Mouse (Mus musculus) G1E-ER4 (cell line): Measurements from ENCODE around the gene Rnf215. TPM values are rescaled to one million over a fixed set of nuclear protein-coding genes. Genes with fewer than 3 reads are reported as not detected.

Experiments used
- GATA1 ChIP-seq: IDR thresholded peaks from one replicate; pipeline ENCODE4 v1.8.0; 2012; ENCODE audit warnings: low read length, inconsistent platforms
- polyA plus RNA-seq: library from polyadenylated mRNA; stranded (reverse); fragments of >175 nt; gene quantifications from 2 replicates; pipeline ENCODE4 v1.2.3, GENCODE M21; 2012

Gene Rnf215
- polyA plus RNA-seq, 1 experiment = 7.4 TPM

GRCm38 (mm10) chr11:4160758-4161480 is 25.9 kb downstream of the Rnf215 start:
- TF ChIP-seq GATA1 = no peak

GRCm38 (mm10) chr11:4164701-4165100 is 29.7 kb downstream of the Rnf215 start:
- no peak for TF ChIP-seq GATA1

- no peak for TF ChIP-seq GATA1
These were observed 31.6 kb downstream of the Rnf215 start for GRCm38 (mm10) chr11:4166467-4167090.

GRCm38 (mm10) chr11:4174586-4174985 is 39.6 kb downstream of the Rnf215 start:
- TF ChIP-seq GATA1 = no peak

GRCm38 (mm10) chr11:4177716-4178115 is 42.7 kb downstream of the Rnf215 start:
- no peak for TF ChIP-seq GATA1

GRCm38 (mm10) chr11:4182061-4182460 is 47.1 kb downstream of the Rnf215 start:
- TF ChIP-seq GATA1 = no peak

- no peak for TF ChIP-seq GATA1
These were observed 48.5 kb downstream of the Rnf215 start for GRCm38 (mm10) chr11:4183511-4183910.

GRCm38 (mm10) chr11:4184251-4184952 is 49.4 kb downstream of the Rnf215 start:
- no peak for TF ChIP-seq GATA1

GRCm38 (mm10) chr11:4186486-4187317 is 51.7 kb downstream of the Rnf215 start, which contains the start of gene Tbc1d10a:
Tbc1d10a (plus strand) TSS chr11:4186789.
- no peak for TF ChIP-seq GATA1

GRCm38 (mm10) chr11:4187318-4187700 is 52.3 kb downstream of the Rnf215 start:
- no peak for TF ChIP-seq GATA1

GRCm38 (mm10) chr11:4189182-4189581 is 54.2 kb downstream of the Rnf215 start:
- TF ChIP-seq GATA1 = no peak

GRCm38 (mm10) chr11:4190677-4191076 is 55.7 kb downstream of the Rnf215 start:
- TF ChIP-seq GATA1 = no peak

Other genes starting within 250 kb of the Rnf215 start
- gene 4921536K21Rik, start 240.1 kb upstream of the Rnf215 start, polyA plus RNA-seq = not detected in 2 replicates
- not detected in 2 replicates for gene Dusp18, start 240.0 kb upstream of the Rnf215 start, polyA plus RNA-seq
- gene Slc35e4, start 220.5 kb upstream of the Rnf215 start, polyA plus RNA-seq = not detected in 2 replicates
- 0.03 and 0.10 TPM in 2 replicates for gene Tcn2, start 203.0 kb upstream of the Rnf215 start, polyA plus RNA-seq
- 25.5 and 78.4 TPM in 2 replicates for gene Pes1, start 171.2 kb upstream of the Rnf215 start, polyA plus RNA-seq
- not detected in 2 replicates for gene 4930556J24Rik, start 158.4 kb upstream of the Rnf215 start, polyA plus RNA-seq
- gene Gal3st1, start 151.6 kb upstream of the Rnf215 start, polyA plus RNA-seq = not detected in 2 replicates
- gene Sec14l4, start 103.7 kb upstream of the Rnf215 start, polyA plus RNA-seq = not detected in 2 replicates
- gene Sec14l3, start 70.4 kb upstream of the Rnf215 start, polyA plus RNA-seq = not detected in 2 replicates
- gene Mtfp1, start 39.8 kb upstream of the Rnf215 start, polyA plus RNA-seq = 18.8 and 27.1 TPM in 2 replicates
- gene Sec14l2, start 11.8 kb upstream of the Rnf215 start, polyA plus RNA-seq = 1.5 and 1.7 TPM in 2 replicates
- gene Ccdc157, start 25.1 kb downstream of the Rnf215 start, polyA plus RNA-seq = 1.1 and 1.4 TPM in 2 replicates
- 149 and 186 TPM in 2 replicates for gene Sf3a1, start 25.1 kb downstream of the Rnf215 start, polyA plus RNA-seq
- gene Tbc1d10a, start 51.6 kb downstream of the Rnf215 start, polyA plus RNA-seq = 21.6 and 22.7 TPM in 2 replicates
- 1.2 and 2.7 TPM in 2 replicates for gene Castor1, start 83.0 kb downstream of the Rnf215 start, polyA plus RNA-seq
- gene Osm, start 101.2 kb downstream of the Rnf215 start, polyA plus RNA-seq = 3.0 and 3.3 TPM in 2 replicates
- gene Lif, start 122.4 kb downstream of the Rnf215 start, polyA plus RNA-seq = 0.02 and 0.21 TPM in 2 replicates